Mouse (Mus musculus) c-Kit-positive CD71-negative TER-119-negative erythroid progenitor cells, embryonic 14.5 days (primary cell): ENCODE measurements around the gene Arrb1.

Source experiments
- DNase-seq: peaks from one replicate; pipeline ENCODE4 v3.0.0-alpha.2; 2013; ENCODE audit warnings: low read depth

Gene Arrb1

GRCm38 (mm10) chr7:99633966-99634665 lies 98.8 kb downstream of the Arrb1 start:
- no peak for DNase-seq

- DNase-seq: no peak
Observed at GRCm38 (mm10) chr7:99641245-99641644, 106.0 kb downstream of the Arrb1 start.

GRCm38 (mm10) chr7:99642078-99642477 lies 106.8 kb downstream of the Arrb1 start:
- no peak for DNase-seq

DNA sequence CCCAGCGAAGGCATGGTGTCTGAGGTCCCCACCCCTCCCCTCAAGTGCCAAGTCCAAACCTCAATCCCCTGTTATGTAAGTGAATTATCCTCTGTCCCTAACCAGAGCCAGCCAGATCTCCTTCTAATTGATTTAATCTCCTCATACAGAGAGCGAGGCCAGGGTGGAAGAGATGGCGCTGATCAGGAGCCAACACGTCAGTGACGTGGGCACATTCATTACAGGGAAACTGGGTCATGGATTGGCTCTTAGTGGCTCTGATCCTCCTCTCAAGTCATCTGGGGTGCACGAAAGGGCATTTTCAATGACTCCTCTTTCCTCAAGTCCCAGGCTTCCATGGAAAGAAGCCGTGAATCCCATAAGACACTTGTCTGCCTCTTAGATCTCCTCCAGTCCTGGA lies 109.4 kb downstream of the Arrb1 start:
- no peak for DNase-seq

- peak; percentile 38 for DNase-seq
Observed at GRCm38 (mm10) chr7:99648623-99649022, 113.4 kb downstream of the Arrb1 start.

DNA sequence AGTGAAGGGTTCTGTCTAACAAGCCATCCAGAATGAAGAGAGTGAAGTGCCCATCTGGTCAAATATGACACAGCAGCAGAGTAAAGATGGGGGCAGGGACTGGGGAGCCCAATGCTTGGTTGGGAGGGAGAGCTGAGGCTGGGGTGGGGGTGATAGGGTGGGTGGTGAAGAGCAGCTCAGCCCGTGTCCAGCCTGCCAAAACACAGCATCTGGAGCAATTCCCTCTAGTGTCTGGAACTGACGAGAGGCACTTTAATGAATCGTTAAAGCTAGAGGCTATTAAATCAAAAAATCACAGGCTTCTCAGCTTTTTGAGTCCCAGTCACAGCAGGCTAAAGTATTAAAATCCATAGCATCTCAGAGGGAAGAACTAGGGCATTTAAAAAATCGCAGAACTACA lies 114.3 kb downstream of the Arrb1 start:
- DNase-seq: no peak

- no peak for DNase-seq
Observed at GRCm38 (mm10) chr7:99654244-99654643, 119.0 kb downstream of the Arrb1 start.
